Mouse (Mus musculus): ENCODE results near the gene Usp15.

DNA sequence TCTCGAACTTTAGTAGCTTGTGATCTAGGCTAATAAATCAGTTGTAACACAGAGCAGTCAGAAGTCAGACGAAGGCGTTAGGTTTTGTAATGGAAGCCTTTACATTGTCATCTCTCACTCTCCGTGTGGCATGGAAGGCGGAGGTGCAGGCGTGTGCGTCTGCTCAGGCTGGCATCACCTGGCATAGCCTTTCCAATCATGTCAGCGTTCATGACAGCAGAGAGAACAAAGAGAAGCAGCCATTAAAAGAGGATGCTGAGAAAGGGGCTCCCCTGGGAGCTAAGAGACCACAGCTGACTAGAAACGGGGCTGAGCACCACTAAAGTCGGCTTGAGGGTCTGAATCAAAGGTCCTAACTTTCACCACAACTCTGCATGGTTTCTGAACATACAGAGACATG is 140.3 kb downstream of the Usp15 start:
- TF ChIP-seq POLR2A (IDR thresholded peaks at IDR 0.05; ENCODE audit: extremely low read depth, insufficient read depth, low read length) (no peak), CTCF (IDR thresholded peaks at IDR 0.05; ENCODE audit: low read depth, low read length) (no peak)

Measured in liver, adult 2 months (tissue).